Comparison of ENCODE assay signal across 25 mouse cellular contexts in genomic region chr16:48403423-48403822, GRCm38 (mm10). TPM values are rescaled to one million over a fixed set of nuclear protein-coding genes. Genes with fewer than 3 reads are reported as not detected.
DNase-seq lines count a peak whose midpoint lies in the region; ATAC-seq lines count a peak whose summit lies in the region.
"Had no signal": no experiment of that assay in that cellular context is flagged by ENCODE, and none has a peak within 500 bp of the region (broad histone marks: within the 10 kb centered on the region; RNA-seq: fewer than 3 reads in every experiment).

No protein-coding gene starts in this region.

- H3K9me3 ChIP-seq in limb, embryonic 10.5 days (replicated peaks), result no peaks in the 10 kb centered on the region
- H3K9me3 ChIP-seq: embryonic facial prominence, embryonic 15.5 days; forebrain, embryonic 10.5 days; heart, embryonic 13.5 days; hindbrain, embryonic 12.5 days had no signal

- no peaks in the 10 kb centered on the region for H3K27me3 ChIP-seq in limb, embryonic 10.5 days (ENCODE audit: low read depth, poor library complexity, severe bottlenecking)
- H3K27me3 ChIP-seq: embryonic facial prominence, embryonic 15.5 days; heart, embryonic 13.5 days; hindbrain, embryonic 12.5 days had no signal

- peak; percentile 59 to 68 for ATAC-seq in hematopoietic stem cell, adult 5-6 weeks (replicated peaks in 1 of 2; ENCODE audit: insufficient read depth in 1 of 2, low FRiP score in 2 of 2, low TSS enrichment in 1 of 2, low read depth in 1 of 2, poor library complexity in 2 of 2, severe bottlenecking in 2 of 2)
- ATAC-seq in megakaryocyte, adult 5-6 weeks (ENCODE audit: poor library complexity, severe bottlenecking), result 0 out of 2 replicates have a peak, but pooled peaks have one; percentile 21
- ATAC-seq: forebrain, embryonic 14.5 days; hindbrain, embryonic 16.5 days; inflammation-experienced regulatory T-cells, adult 6 months had no signal

- DNase-seq in MEL-GATA-1-ER (ENCODE audit: extremely low read depth, low read depth), result peak; percentile 4
- no peak for DNase-seq in limb, embryonic 10.5 days (ENCODE audit: low spot score)
- no peak for DNase-seq in gastrocnemius, adult 18-20 months (ENCODE audit: low spot score)
- DNase-seq in gastrocnemius, postnatal 14 days, result no peak
- DNase-seq: adrenal gland, postnatal 25 days; cerebellum, adult 2 months; cerebellum, postnatal 10 days; embryo, embryonic 11 days; gastrocnemius, postnatal 25 days; heart, adult 11 months; heart, postnatal 36 days had no signal

- H3K4me1 ChIP-seq in limb, embryonic 10.5 days, result no peaks in the 10 kb centered on the region
- H3K4me1 ChIP-seq: embryonic facial prominence, embryonic 15.5 days; forebrain, embryonic 10.5 days; heart, embryonic 13.5 days had no signal

- H3K27ac ChIP-seq in limb, embryonic 10.5 days, result no peak overlapping the region
- H3K27ac ChIP-seq: embryonic facial prominence, embryonic 15.5 days; forebrain, embryonic 10.5 days; heart, embryonic 13.5 days; hindbrain, embryonic 12.5 days had no signal

- H3K36me3 ChIP-seq in limb, embryonic 10.5 days, result no peaks in the 10 kb centered on the region
- H3K36me3 ChIP-seq: embryonic facial prominence, embryonic 15.5 days; forebrain, embryonic 10.5 days; heart, embryonic 13.5 days; hindbrain, embryonic 12.5 days had no signal

- H3K4me3 ChIP-seq in limb, embryonic 10.5 days, result no peak overlapping the region
- H3K4me3 ChIP-seq: embryonic facial prominence, embryonic 15.5 days; erythroblast, embryonic 14.5 days; forebrain, embryonic 10.5 days; heart, embryonic 13.5 days; hindbrain, embryonic 12.5 days had no signal

- WGBS in limb, embryonic 10.5 days, result 92% methylated on average over 3 of the region's 3 CpGs

- intact Hi-C loops in gastrocnemius, postnatal 14 days (cut with DNase I; ENCODE audit: low total_unique reads), result no loop called here

RNA-seq across cellular contexts. Expression of gene Gm5485, which starts 8.8 kb away (rescaled TPM):
- not detected in 2 replicates for total RNA-seq in hematopoietic stem cell, adult 5-6 weeks (2017)
- not detected in 2 replicates for total RNA-seq in megakaryocyte, adult 5-6 weeks (2015)
- total RNA-seq in megakaryocyte, adult 5-6 weeks (2017), result not detected in 2 replicates
- polyA plus RNA-seq in limb, embryonic 10.5 days (2016; fragmentation: Nextera tagmentation; extraction: Ambion mirVana), result not detected in 2 replicates
- not detected for total RNA-seq in gastrocnemius, adult 18-20 months (2021)
- not detected for total RNA-seq in gastrocnemius, postnatal 14 days (2021)
- total RNA-seq: adrenal gland, adult 18-20 months; adrenal gland, postnatal 25 days; ES-E14; gastrocnemius, postnatal 25 days; heart, postnatal 36 days had no signal
- polyA plus RNA-seq: embryonic facial prominence, embryonic 11.5 days; embryonic facial prominence, embryonic 15.5 days; erythroblast, embryonic 14.5 days; forebrain, embryonic 10.5 days; forebrain, embryonic 14.5 days; heart, embryonic 13.5 days; heart, postnatal 0 days; hindbrain, embryonic 12.5 days; hindbrain, embryonic 16.5 days had no signal

RNA-seq across cellular contexts. Expression of gene Morc1, which starts 27.6 kb away (rescaled TPM):
- not detected in 2 replicates for total RNA-seq in hematopoietic stem cell, adult 5-6 weeks (2017)
- not detected in 2 replicates for total RNA-seq in megakaryocyte, adult 5-6 weeks (2015)
- not detected in 2 replicates for total RNA-seq in megakaryocyte, adult 5-6 weeks (2017)
- polyA plus RNA-seq in limb, embryonic 10.5 days (2016; fragmentation: Nextera tagmentation; extraction: Ambion mirVana), result not detected in 2 replicates
- under 1 TPM in 1 of 2 experiments, not detected in 1; 0.25 TPM for total RNA-seq in gastrocnemius, adult 18-20 months (2021)
- total RNA-seq in gastrocnemius, postnatal 14 days (2021), result under 1 TPM in 1 of 2 experiments, not detected in 1; 0.33 TPM
- total RNA-seq: adrenal gland, adult 18-20 months; adrenal gland, postnatal 25 days; heart, postnatal 36 days had no signal
- polyA plus RNA-seq: cerebellum, adult 2 months; embryonic facial prominence, embryonic 11.5 days; erythroblast, embryonic 14.5 days; forebrain, embryonic 10.5 days; hindbrain, embryonic 12.5 days had no signal
